Mouse (Mus musculus) intestine, postnatal 0 days (tissue): ENCODE measurements around the gene Otud7b. TPM values are rescaled to one million over a fixed set of nuclear protein-coding genes. Genes with fewer than 3 reads are reported as not detected.

Experiments
- ATAC-seq: fragments of 200-750 bp; cut with Nextera tagmentation; 2 replicates; pipeline ENCODE4 v1.8.0; 2017; ENCODE audit warnings: mild to moderate bottlenecking, moderate TSS enrichment, moderate library complexity
- H3K27ac ChIP-seq: fragments of 300-500 bp; sonication (generic); 2 replicates; pipeline ENCODE4 v1.5.1; 2014; ENCODE audit warnings: mild to moderate bottlenecking, low read depth, low read length, moderate library complexity
- H3K27me3 ChIP-seq: fragments of 300-500 bp; sonication (generic); replicated peaks from 2 replicates; pipeline ENCODE4 v1.6.1; 2014; ENCODE audit warnings: low read length, mixed read lengths; ENCODE audit not compliant: control insufficient read depth, insufficient read depth
- H3K36me3 ChIP-seq: fragments of 300-500 bp; sonication (generic); 2 replicates; pipeline ENCODE4 v1.6.1; 2014; ENCODE audit warnings: mild to moderate bottlenecking, moderate library complexity; ENCODE audit not compliant: control insufficient read depth, insufficient read depth
- H3K4me1 ChIP-seq: fragments of 300-500 bp; sonication (generic); replicated peaks from 2 replicates; pipeline ENCODE4 v1.6.1; 2014; ENCODE audit warnings: antibody characterized with exemption, low read length, mixed read lengths; ENCODE audit not compliant: control insufficient read depth, insufficient read depth
- H3K4me2 ChIP-seq: fragments of 300-500 bp; sonication (generic); replicated peaks from 2 replicates; pipeline ENCODE4 v1.6.1; 2014; ENCODE audit warnings: low read depth, mild to moderate bottlenecking, moderate library complexity
- H3K4me3 ChIP-seq: fragments of 300-500 bp; sonication (generic); 2 replicates; pipeline ENCODE4 v1.5.1; 2014; ENCODE audit warnings: low read depth, low read length
- H3K9ac ChIP-seq: fragments of 300-500 bp; sonication (generic); 2 replicates; pipeline ENCODE4 v1.6.1; 2014; ENCODE audit warnings: mild to moderate bottlenecking, low read depth, low read length
- H3K9me3 ChIP-seq: fragments of 300-500 bp; sonication (generic); 2 replicates; pipeline ENCODE4 v1.6.1; 2016; ENCODE audit warnings: mixed run types; ENCODE audit not compliant: control insufficient read depth
- CTCF ChIP-seq: sonication (generic); IDR thresholded peaks from 2 replicates; pipeline ENCODE4 v1.5.1; 2016; ENCODE audit warnings: low read depth, mild to moderate bottlenecking, control low read depth, antibody characterized with exemption, moderate library complexity
- WGBS: fragments of 180-500 bp; shearing (Covaris S2); extraction: QIAGEN DNeasy Blood & Tissue Kit; methylation state at CpG from one replicate; pipeline ENCODE4 v1.1.7; 2014; 5-methylcytosine and 5-hydroxymethylcytosine counted together
- polyA plus RNA-seq: library from polyadenylated mRNA; unstranded; fragments of >200 nt; fragmentation: Nextera tagmentation; extraction: Ambion mirVana; gene quantifications from 2 replicates; pipeline ENCODE4 v1.2.1, GENCODE M21; 2015

The Otud7b gene
- polyA plus RNA-seq, 1 experiment from 2014 or later = 16.6 TPM

DNA sequence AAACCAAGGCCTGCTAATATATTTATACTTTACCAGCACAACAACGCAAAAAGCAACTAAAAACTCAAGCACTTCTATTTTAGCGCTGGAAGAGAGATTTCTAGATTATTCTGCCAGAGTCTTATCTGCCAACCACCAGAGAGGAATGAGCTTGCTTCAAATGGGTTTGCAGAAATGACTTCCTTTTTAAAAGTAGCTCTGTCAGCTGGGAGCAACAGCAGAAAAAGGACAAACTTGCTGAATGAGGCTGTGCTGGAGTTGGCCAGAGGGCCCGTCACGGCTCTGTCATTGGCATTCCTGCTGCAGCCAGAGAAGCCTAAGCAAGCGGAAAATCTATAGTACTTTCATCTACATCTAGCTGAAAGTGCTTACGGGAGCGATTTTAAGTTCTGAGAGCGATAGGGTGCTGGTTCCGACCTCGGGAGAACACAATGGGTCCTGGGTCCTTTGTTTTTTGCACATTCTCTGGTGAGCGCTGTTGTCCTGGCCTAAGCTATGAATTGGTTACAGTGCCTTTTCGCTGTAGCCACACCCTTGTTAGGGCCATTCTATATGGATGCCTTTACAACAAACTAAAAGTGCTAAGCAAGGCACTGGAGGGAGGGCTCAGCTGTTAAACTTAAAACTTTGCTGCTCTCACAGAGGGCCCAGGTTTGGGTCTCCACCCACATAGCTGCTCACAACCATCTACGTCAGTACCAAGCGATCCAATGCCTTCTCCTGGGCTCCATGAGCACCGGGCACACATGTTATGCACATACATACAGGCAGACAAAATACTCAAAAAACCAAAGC lies 21.4 kb upstream of the Otud7b start:
- no peaks in the 10 kb centered on the region for H3K27me3 ChIP-seq
- no peak for TF ChIP-seq CTCF
- no peak overlapping the region for H3K4me3 ChIP-seq
- H3K4me2 ChIP-seq = no peak overlapping the region
- H3K27ac ChIP-seq = no peak overlapping the region
- 79% methylated on average over 15 of the region's 15 CpGs for WGBS
- no peaks in the 10 kb centered on the region for H3K36me3 ChIP-seq
- H3K4me1 ChIP-seq = no peaks in the 10 kb centered on the region
- no peaks in the 10 kb centered on the region for H3K9me3 ChIP-seq
- ATAC-seq = no peak
- no peak overlapping the region for H3K9ac ChIP-seq

DNA sequence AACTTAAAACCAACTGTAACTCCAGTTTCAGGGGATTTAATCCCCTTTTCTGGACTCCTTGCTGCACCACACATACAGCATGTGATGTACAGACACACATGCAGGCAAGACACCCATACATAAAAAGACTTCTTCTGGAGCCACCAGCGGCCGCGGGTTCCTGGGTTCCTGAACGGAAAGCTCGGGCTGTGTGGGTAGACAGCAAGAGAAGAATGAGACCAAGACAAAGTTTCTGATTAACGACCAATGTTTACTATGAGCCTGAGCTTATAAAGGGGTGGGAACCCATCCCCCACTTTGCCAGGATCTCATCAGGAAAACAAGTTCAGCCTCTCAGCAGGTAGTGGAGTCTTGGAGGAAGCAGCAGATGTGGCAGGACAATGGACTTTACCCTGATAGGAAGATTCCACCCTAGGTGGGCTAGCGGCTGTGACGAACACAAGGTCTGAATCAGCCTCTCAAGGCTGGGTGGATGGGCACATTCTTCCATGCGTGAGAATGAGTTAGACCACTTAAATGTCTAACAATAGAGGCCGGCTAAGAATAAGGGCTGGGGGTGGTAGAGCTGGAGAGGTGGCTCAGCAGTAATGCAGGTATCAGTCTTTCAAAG lies 20.1 kb upstream of the Otud7b start:
- H3K4me1 ChIP-seq = no peaks in the 10 kb centered on the region
- no peaks in the 10 kb centered on the region for H3K27me3 ChIP-seq
- no peak overlapping the region for H3K4me2 ChIP-seq
- TF ChIP-seq CTCF = no peak
- WGBS = 72% methylated on average over 10 of the region's 10 CpGs
- no peak overlapping the region for H3K4me3 ChIP-seq
- no peak for ATAC-seq
- H3K9me3 ChIP-seq = no peaks in the 10 kb centered on the region
- H3K9ac ChIP-seq = no peak overlapping the region
- no peak overlapping the region for H3K27ac ChIP-seq
- no peaks in the 10 kb centered on the region for H3K36me3 ChIP-seq

DNA sequence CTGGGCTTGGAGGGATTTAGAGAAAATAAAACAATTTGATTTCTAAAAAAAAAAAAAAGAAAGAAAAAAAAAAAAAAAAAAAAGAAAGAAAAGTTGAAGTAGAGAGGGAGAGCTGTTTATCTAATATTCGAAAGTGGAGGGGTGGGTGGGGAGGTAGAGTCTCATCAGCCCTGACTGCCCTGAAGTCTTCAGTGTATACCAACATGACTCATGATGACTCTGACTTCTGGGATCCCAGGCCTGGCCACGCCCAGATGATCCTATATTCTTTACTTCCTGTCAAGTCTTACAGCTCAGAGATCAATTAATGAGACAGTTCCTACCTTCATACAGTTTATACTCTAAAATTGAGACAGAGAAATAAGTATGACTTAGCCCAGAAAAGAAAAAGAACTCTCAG lies 17.1 kb upstream of the Otud7b start:
- Histone ChIP-seq H3K27me3 (no peaks in the 10 kb centered on the region), H3K9me3 (no peaks in the 10 kb centered on the region), H3K9ac (no peak overlapping the region), H3K27ac (no peak overlapping the region), H3K36me3 (no peaks in the 10 kb centered on the region), H3K4me2 (no peak overlapping the region), H3K4me1 (no peaks in the 10 kb centered on the region), H3K4me3 (no peak overlapping the region)
- no peak for TF ChIP-seq CTCF
- WGBS = 64% methylated on average over 2 of the region's 2 CpGs
- no peak for ATAC-seq

DNA sequence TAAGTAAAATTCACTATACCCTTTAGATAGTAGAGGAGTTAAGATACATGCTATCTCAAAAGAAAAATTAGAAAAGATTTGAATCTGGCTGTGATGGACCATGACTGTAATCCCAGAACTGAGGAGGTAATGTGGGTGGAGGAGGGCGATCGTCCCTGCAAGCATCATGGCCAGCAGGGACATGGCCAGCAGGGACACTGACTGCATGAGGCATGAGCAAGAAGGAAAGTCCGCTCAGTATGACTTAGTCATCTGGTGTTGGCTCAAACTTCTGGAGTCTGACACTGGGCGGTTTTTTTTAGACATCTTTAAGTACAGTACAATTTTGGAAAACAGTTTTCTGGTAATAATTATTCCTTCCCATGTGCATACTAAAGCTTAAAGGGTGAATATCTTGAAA lies 16.5 kb upstream of the Otud7b start:
- WGBS = 84% methylated on average over 4 of the region's 4 CpGs

DNA sequence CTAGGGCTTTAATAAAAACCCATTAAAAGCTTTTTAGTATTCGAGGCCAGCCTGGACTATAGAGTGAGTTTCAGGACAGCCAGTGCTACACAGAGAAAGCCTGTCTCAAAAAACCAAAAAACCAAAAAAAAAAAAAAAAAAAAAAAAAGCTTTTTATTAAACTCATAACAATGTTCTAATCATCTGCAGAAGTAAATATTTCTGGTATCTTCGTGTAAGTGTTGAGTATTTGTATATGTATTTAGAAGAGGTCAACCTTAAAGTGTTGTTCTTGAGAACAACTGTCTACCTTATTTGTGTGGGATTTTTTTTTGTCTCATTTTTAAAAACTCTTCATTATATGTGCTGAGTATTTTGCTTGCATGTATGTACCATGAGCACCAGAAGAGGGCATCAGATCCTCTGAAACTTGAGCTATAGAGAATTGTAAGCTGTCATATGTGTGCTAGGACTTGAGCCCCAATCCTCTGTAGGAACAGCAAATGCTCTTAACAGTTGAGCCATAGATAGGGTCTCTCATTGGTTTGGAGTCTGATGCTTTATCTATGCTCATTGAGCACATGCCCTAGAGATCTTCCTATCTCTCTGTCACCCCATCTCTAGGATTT lies 14.3 kb upstream of the Otud7b start:
- H3K27ac ChIP-seq = no peak overlapping the region
- no peak overlapping the region for H3K4me3 ChIP-seq
- H3K9ac ChIP-seq = no peak overlapping the region
- no peaks in the 10 kb centered on the region for H3K4me1 ChIP-seq
- H3K4me2 ChIP-seq = no peak overlapping the region
- H3K36me3 ChIP-seq = no peaks in the 10 kb centered on the region
- TF ChIP-seq CTCF = peak; percentile 67
- H3K9me3 ChIP-seq = no peaks in the 10 kb centered on the region
- H3K27me3 ChIP-seq = no peaks in the 10 kb centered on the region
- no peak for ATAC-seq
- WGBS = 45% methylated on average over 2 of the region's 2 CpGs

More for the DNA sequence above, 16.5 kb upstream of the Otud7b start:
- H3K9ac ChIP-seq = no peak overlapping the region
- no peak overlapping the region for H3K27ac ChIP-seq
- H3K4me1 ChIP-seq = no peaks in the 10 kb centered on the region
- no peak for TF ChIP-seq CTCF
- no peak overlapping the region for H3K4me3 ChIP-seq
- no peaks in the 10 kb centered on the region for H3K36me3 ChIP-seq
- no peaks in the 10 kb centered on the region for H3K9me3 ChIP-seq
- no peak overlapping the region for H3K4me2 ChIP-seq
- ATAC-seq = no peak
- no peaks in the 10 kb centered on the region for H3K27me3 ChIP-seq

DNA sequence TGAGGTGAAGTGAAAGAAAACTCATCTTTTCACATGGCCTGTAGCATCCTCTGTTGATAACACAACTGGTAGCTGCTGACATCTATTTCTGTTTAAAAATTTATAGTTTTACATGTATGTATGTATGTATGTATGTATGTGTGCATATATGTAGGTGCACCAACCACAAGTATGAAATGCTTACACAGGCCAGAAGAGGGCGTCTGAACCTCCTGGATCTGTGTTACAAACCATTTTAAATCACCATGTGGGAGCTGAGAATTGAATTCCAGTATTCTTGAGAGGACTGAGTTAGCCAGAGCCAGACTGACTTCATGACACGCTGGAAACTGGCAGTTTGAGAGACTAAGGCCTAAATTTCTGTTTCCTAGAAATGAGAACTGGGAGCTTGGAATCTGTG lies 13.2 kb upstream of the Otud7b start:
- Histone ChIP-seq H3K4me3 (no peak overlapping the region), H3K27ac (no peak overlapping the region), H3K27me3 (no peaks in the 10 kb centered on the region), H3K9ac (no peak overlapping the region), H3K36me3 (no peaks in the 10 kb centered on the region), H3K9me3 (no peaks in the 10 kb centered on the region), H3K4me2 (no peak overlapping the region), H3K4me1 (no peaks in the 10 kb centered on the region; the same call in 1 of the 2 replicates)
- no peak for ATAC-seq
- peak; percentile 8; the same call in 1 of the 2 replicates for TF ChIP-seq CTCF
- 74% methylated on average over 2 of the region's 2 CpGs for WGBS
